Mouse (Mus musculus): ENCODE measurements at regions not wholly inside any gene's neighbourhood (a gene's known extent, or its start where the extent isn't known, plus 50 kb on each side); places are given as distances from the start of the nearest gene placed in this dataset.

- no peak for TF ChIP-seq CTCF (IDR thresholded peaks at IDR 0.05; ENCODE audit: extremely low read depth, insufficient read length, insufficient replicate concordance, low read depth, low read length)
- no peak for TF ChIP-seq POLR2A (IDR thresholded peaks at IDR 0.05; ENCODE audit: low read depth, low read length)
These were observed 134.9 kb upstream of the Zfp64 start for GRCm38 (mm10) chr2:169090256-169090655.

Measured in small intestine, adult 2 months (tissue).